24 mouse cellular contexts compared by ENCODE assay signal in the genomic region with DNA sequence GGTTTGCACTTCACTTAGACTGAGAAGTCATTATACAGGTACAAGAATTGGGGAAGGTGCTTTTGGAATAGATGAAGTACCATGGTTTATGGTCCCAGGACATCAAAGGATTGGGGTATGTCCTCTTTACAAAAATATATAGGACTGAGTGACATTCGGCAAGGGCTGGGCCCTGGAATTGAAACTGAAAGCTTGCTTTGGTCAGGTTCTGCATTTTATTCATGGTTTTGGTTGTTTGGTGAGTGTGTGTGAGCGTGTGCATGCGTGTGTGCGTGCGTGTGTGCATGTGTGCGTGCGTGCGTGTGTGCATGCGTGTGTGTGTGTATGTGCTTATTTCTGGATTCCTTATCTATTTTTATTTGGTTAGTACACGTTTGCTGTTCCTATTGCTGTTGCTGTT.
DNase-seq lines count a peak whose midpoint lies in the region; ATAC-seq and TF ChIP-seq lines count a peak whose summit lies in the region.
"Had no signal": no experiment of that assay in that cellular context is flagged by ENCODE, and none has a peak within 500 bp of the region (broad histone marks: within the 10 kb centered on the region; RNA-seq: fewer than 3 reads in every experiment).

No protein-coding gene starts in this region.

- H3K4me1 ChIP-seq in forebrain, embryonic 15.5 days = 0 out of 2 replicates have a peak, but pooled peaks cover 6% of the 10 kb centered on the region
- H3K4me1 ChIP-seq in stomach, postnatal 0 days (replicated peaks; ENCODE audit: control insufficient read depth, insufficient read depth) = no peaks in the 10 kb centered on the region
- H3K4me1 ChIP-seq: embryonic facial prominence, embryonic 13.5 days; embryonic facial prominence, embryonic 15.5 days; forebrain, embryonic 10.5 days; forebrain, embryonic 12.5 days had no signal

- H3K9ac ChIP-seq in forebrain, embryonic 15.5 days (replicated peaks) = no peak overlapping the region
- no peak overlapping the region for H3K9ac ChIP-seq in stomach, postnatal 0 days (ENCODE audit: low read length)
- H3K9ac ChIP-seq: embryonic facial prominence, embryonic 13.5 days; embryonic facial prominence, embryonic 15.5 days; forebrain, embryonic 12.5 days; forebrain, postnatal 0 days had no signal

- H3K36me3 ChIP-seq in forebrain, embryonic 15.5 days = no peaks in the 10 kb centered on the region
- no peaks in the 10 kb centered on the region for H3K36me3 ChIP-seq in stomach, postnatal 0 days (ENCODE audit: control insufficient read depth, insufficient read depth, low read length)
- H3K36me3 ChIP-seq: embryonic facial prominence, embryonic 13.5 days; embryonic facial prominence, embryonic 15.5 days; forebrain, embryonic 10.5 days; forebrain, embryonic 12.5 days; G1E had no signal

- H3K4me2 ChIP-seq in forebrain, embryonic 15.5 days (replicated peaks) = no peak overlapping the region
- no peak overlapping the region for H3K4me2 ChIP-seq in stomach, postnatal 0 days (replicated peaks; ENCODE audit: low read depth)
- H3K4me2 ChIP-seq: embryonic facial prominence, embryonic 13.5 days; embryonic facial prominence, embryonic 15.5 days; forebrain, embryonic 12.5 days had no signal

- no peak for TF ChIP-seq EP300 in stomach, postnatal 0 days (optimal IDR thresholded peaks at IDR 0.05)

- no peak for TF ChIP-seq CTCF in stomach, postnatal 0 days (IDR thresholded peaks at IDR 0.05; ENCODE audit: low read depth)

- no peak for DNase-seq in stomach, postnatal 0 days (ENCODE audit: low spot score)
- DNase-seq: adrenal gland, adult 8-10 months; adrenal gland, postnatal 14 days; adrenal gland, postnatal 36 days; B cell, adult 2 months; cerebellum, adult 11-12 months; cerebellum, adult 2 months; cerebellum, adult 9-10 months; cerebellum, postnatal 25 days; embryo, embryonic 11 days had no signal

- H3K27me3 ChIP-seq in forebrain, embryonic 15.5 days = no peaks in the 10 kb centered on the region
- H3K27me3 ChIP-seq in stomach, postnatal 0 days (ENCODE audit: control insufficient read depth, insufficient read depth, low read length) = no peaks in the 10 kb centered on the region
- H3K27me3 ChIP-seq: embryonic facial prominence, embryonic 13.5 days; embryonic facial prominence, embryonic 15.5 days; forebrain, embryonic 12.5 days; Patski had no signal

- H3K27ac ChIP-seq in forebrain, embryonic 15.5 days (replicated peaks) = no peak overlapping the region
- H3K27ac ChIP-seq in stomach, postnatal 0 days (replicated peaks) = no peak overlapping the region
- H3K27ac ChIP-seq: embryonic facial prominence, embryonic 13.5 days; embryonic facial prominence, embryonic 15.5 days; forebrain, embryonic 10.5 days; forebrain, embryonic 12.5 days had no signal

- no peak overlapping the region for H3K4me3 ChIP-seq in forebrain, embryonic 15.5 days
- H3K4me3 ChIP-seq in stomach, postnatal 0 days (ENCODE audit: low read depth, low read length) = no peak overlapping the region
- H3K4me3 ChIP-seq: embryonic facial prominence, embryonic 13.5 days; embryonic facial prominence, embryonic 15.5 days; erythroblast, embryonic 14.5 days; forebrain, embryonic 10.5 days; forebrain, embryonic 12.5 days had no signal

- 92% methylated on average over 10 of the region's 10 CpGs for WGBS in forebrain, embryonic 15.5 days
- 82% methylated on average over 10 of the region's 10 CpGs for WGBS in stomach, postnatal 0 days

- H3K9me3 ChIP-seq in forebrain, embryonic 15.5 days = no peaks in the 10 kb centered on the region
- no peaks in the 10 kb centered on the region for H3K9me3 ChIP-seq in stomach, postnatal 0 days (ENCODE audit: control insufficient read depth, low read length)
- H3K9me3 ChIP-seq: embryonic facial prominence, embryonic 13.5 days; embryonic facial prominence, embryonic 15.5 days; forebrain, embryonic 10.5 days; forebrain, embryonic 12.5 days; G1E had no signal

- peak; percentile 62 for ATAC-seq in common myeloid progenitor, adult 5-6 weeks (replicated peaks; ENCODE audit: low read depth, poor library complexity, severe bottlenecking)
- 0 out of 4 replicates have a peak, but pooled peaks have one; percentile 59 to 62 for ATAC-seq in hematopoietic stem cell, adult 5-6 weeks (replicated peaks in 1 of 2; ENCODE audit: insufficient read depth in 1 of 2, low FRiP score in 2 of 2, low TSS enrichment in 1 of 2, low read depth in 1 of 2, poor library complexity in 2 of 2, severe bottlenecking in 2 of 2)
- peak; percentile 82 for ATAC-seq in megakaryocyte progenitor cell, adult 5-6 weeks (replicated peaks; ENCODE audit: poor library complexity)
- ATAC-seq in forebrain, embryonic 15.5 days (replicated peaks) = no peak
- ATAC-seq in stomach, postnatal 0 days (ENCODE audit: low FRiP score, low TSS enrichment) = no peak
- ATAC-seq: activated CD4-positive, CD25-positive, alpha-beta regulatory T cell, adult 4 months; CD4-positive, CD25-positive, alpha-beta regulatory T cell, adult 4 months; Patski had no signal

Comparison
In these comparisons a context has a peak if more than half of its experiments do, and no peak if none do; other contexts are left out.
1. ATAC-seq: peak in common myeloid progenitor, adult 5-6 weeks (single experiment), hematopoietic stem cell, adult 5-6 weeks (2 of 2) and megakaryocyte progenitor cell, adult 5-6 weeks (single experiment); none in forebrain, embryonic 15.5 days (single experiment) and stomach, postnatal 0 days (single experiment).